Mouse (Mus musculus) G1E (cell line): ENCODE data around the gene Actl7a. TPM values are rescaled to one million over a fixed set of nuclear protein-coding genes. Genes with fewer than 3 reads are reported as not detected.

Experiments
- ATAC-seq: 2 replicates; pipeline ENCODE4 v1.8.0; 2016; ENCODE audit warnings: mild to moderate bottlenecking; ENCODE audit not compliant: insufficient number of reproducible peaks, poor library complexity, low FRiP score, severe bottlenecking; ENCODE audit errors: extremely low read depth
- DNase-seq: peaks from one replicate; pipeline ENCODE4 v3.0.0; 2012; ENCODE audit warnings: low spot score
- H3K27me3 ChIP-seq: 2 replicates; pipeline ENCODE4 v1.6.1; 2012; ENCODE audit warnings: mild to moderate bottlenecking, low read length, inconsistent platforms; ENCODE audit not compliant: insufficient read depth
- H3K36me3 ChIP-seq: replicated peaks from 2 replicates; pipeline ENCODE3; 2012; ENCODE audit warnings: mild to moderate bottlenecking, inconsistent platforms
- H3K4me1 ChIP-seq: 2 replicates; pipeline ENCODE4 v1.6.1; 2012; ENCODE audit warnings: low read depth, low read length, inconsistent platforms, mixed read lengths; ENCODE audit not compliant: insufficient read depth
- H3K4me3 ChIP-seq: 2 replicates; pipeline ENCODE4 v1.5.1; 2012; ENCODE audit warnings: low read depth, mild to moderate bottlenecking, inconsistent platforms, low read length, moderate library complexity, mixed read lengths
- H3K9me3 ChIP-seq: replicated peaks from 2 replicates; pipeline ENCODE4 v1.6.1; 2012; ENCODE audit warnings: inconsistent platforms
- CTCF ChIP-seq: IDR thresholded peaks from 2 replicates; pipeline ENCODE4 v1.5.1; 2012; ENCODE audit warnings: low read depth, low read length, inconsistent platforms, mixed read lengths
- GATA1 ChIP-seq: IDR thresholded peaks from 2 replicates; pipeline ENCODE4 v1.6.1; 2012; ENCODE audit warnings: borderline replicate concordance, low read length, inconsistent platforms, mixed read lengths
- GATA2 ChIP-seq: IDR thresholded peaks from 2 replicates; pipeline ENCODE4 v1.6.1; 2012; ENCODE audit warnings: low read depth, low read length, inconsistent platforms, borderline replicate concordance
- POLR2AphosphoS5 ChIP-seq: IDR thresholded peaks from 2 replicates; pipeline ENCODE4 v1.6.1; 2012; ENCODE audit warnings: low read depth, low read length, inconsistent platforms; ENCODE audit not compliant: insufficient replicate concordance
- TAL1 ChIP-seq: conservative IDR thresholded peaks from 2 replicates; pipeline ENCODE4 v1.6.1; 2012; ENCODE audit warnings: low read depth, low read length, inconsistent platforms, mixed read lengths
- polyA plus RNA-seq: library from polyadenylated mRNA; stranded (reverse); fragments of >175 nt; gene quantifications from 2 replicates; pipeline ENCODE4 v1.2.3, GENCODE M21; 2012
- total RNA-seq, 2 experiments: library from RNA; stranded (forward) in 1 of 2; stranded (reverse) in 1 of 2; fragments of 200-1000 nt in 1 of 2; fragments of >200 nt in 1 of 2; fragmentation: Nextera tagmentation in 1 of 2; gene quantifications; 2 replicates each; pipeline ENCODE4 v1.2.3; 2014 to 2017

Actl7a gene
- total and polyA plus RNA-seq, 3 experiments, result 0.11 TPM; not detected in 2

DNA sequence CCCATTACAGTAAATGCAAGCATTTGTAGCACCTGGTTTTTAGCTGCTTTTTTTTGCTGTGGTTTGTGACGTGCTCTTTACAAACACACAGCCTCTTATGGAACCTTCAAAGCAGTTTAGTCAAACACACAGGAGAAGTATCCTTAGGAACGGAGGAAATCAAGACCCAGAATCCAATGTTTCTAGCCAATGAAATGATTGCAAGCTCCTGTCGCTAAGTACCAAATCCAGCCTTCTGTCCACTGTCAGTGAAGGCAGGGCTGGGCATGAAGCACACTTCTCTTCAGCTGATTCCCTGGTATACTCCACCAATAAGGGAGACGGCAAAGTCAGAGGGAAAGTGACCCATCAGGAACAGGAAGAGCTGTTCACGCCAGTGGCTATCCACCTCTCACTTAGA is 12.8 kb downstream of the Actl7a start:
- ATAC-seq, result no peak

GRCm38 (mm10) chr4:56756966-56757600 is 13.9 kb downstream of the Actl7a start:
- Histone ChIP-seq H3K36me3 (peaks cover 88% of the 10 kb centered on the region), H3K4me3 (no peak overlapping the region), H3K4me1 (no peaks in the 10 kb centered on the region), H3K27me3 (no peaks in the 10 kb centered on the region), H3K9me3 (no peaks in the 10 kb centered on the region)
- TF ChIP-seq GATA2 (no peak), CTCF (no peak), POLR2AphosphoS5 (no peak)
- ATAC-seq (no peak), DNase-seq (no peak)

More for the DNA sequence above, 12.8 kb downstream of the Actl7a start:
- TF ChIP-seq GATA1 (no peak), TAL1 (no peak), CTCF (no peak), POLR2AphosphoS5 (no peak), GATA2 (no peak)
- no peaks in the 10 kb centered on the region for H3K4me1 ChIP-seq
- H3K36me3 ChIP-seq, result peaks cover 90% of the 10 kb centered on the region
- no peak for DNase-seq
- H3K4me3 ChIP-seq, result no peak overlapping the region
- H3K9me3 ChIP-seq, result no peaks in the 10 kb centered on the region
- no peaks in the 10 kb centered on the region for H3K27me3 ChIP-seq

DNA sequence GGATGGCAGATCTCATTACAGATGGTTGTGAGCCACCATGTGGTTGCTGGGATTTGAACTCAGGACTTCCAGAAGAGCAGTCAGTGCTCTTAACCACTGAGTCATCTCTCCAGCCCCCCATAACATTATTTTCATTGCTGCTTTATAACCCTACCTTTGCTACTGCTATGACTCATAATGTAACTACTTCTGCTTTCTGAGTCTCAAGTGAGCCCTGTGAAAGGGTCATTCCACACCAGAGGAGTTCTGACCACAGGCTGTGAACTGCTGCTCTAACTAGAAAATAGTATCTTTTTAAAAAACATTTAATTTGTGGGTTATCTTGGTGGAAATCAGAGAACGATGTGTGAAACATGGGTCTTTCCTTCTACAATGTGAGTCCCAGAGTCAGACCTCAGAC is 14.5 kb downstream of the Actl7a start:
- Histone ChIP-seq H3K9me3 (no peaks in the 10 kb centered on the region), H3K36me3 (peaks cover 93% of the 10 kb centered on the region), H3K4me1 (no peaks in the 10 kb centered on the region), H3K27me3 (no peaks in the 10 kb centered on the region), H3K4me3 (no peak overlapping the region)
- DNase-seq (no peak), ATAC-seq (no peak)
- TF ChIP-seq POLR2AphosphoS5 (no peak), CTCF (no peak), GATA1 (no peak), TAL1 (no peak), GATA2 (no peak)

DNA sequence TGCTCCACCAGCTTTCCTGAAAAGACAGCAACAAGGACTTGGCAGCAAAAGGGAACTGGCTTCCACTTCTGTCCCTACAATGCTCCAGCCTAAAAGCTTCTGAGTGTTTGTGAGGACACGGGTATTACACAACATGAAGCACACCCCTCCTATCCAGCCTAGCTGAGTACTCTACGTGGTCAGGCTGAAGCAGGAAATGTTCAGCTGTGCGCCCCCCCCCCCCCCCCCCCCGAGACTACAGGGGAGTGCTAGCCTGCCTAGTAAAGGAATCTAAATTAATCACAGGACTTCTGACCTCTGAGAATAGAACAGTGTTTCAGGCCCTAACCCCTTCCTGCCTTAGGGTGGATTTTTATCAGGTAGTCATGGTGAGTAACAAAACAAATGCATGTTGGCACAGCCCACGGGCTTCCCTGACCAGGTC is 24.7 kb downstream of the Actl7a start:
- peaks cover 94% of the 10 kb centered on the region for H3K36me3 ChIP-seq
- ATAC-seq, result no peak
- no peak for DNase-seq

DNA sequence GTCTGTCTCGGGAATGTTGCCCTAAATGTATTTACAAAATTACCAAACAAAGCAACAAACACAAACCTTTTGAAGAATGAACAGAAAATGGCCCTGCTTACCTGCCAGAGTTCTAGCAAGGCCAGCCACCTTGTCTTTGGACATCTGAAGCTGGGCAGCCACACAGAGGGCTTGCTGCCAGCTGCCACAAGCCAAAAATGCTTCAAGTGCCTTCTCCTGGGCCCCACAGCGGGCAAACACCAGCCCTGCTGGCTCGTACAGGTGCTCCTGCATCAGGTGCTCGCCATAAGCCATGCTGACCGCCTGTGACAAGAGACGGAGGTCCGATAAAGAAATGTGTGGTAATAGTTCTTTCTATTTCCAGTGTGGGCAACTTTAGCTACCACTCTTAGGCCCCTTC is 25.7 kb downstream of the Actl7a start:
- no peaks in the 10 kb centered on the region for H3K9me3 ChIP-seq
- no peak overlapping the region for H3K4me3 ChIP-seq
- no peaks in the 10 kb centered on the region; the same call in 1 of the 2 replicates for H3K4me1 ChIP-seq
- H3K27me3 ChIP-seq, result no peaks in the 10 kb centered on the region
- peaks cover 95% of the 10 kb centered on the region for H3K36me3 ChIP-seq
- ATAC-seq (no peak), DNase-seq (no peak)
- TF ChIP-seq CTCF (no peak), POLR2AphosphoS5 (no peak), GATA2 (no peak), TAL1 (no peak), GATA1 (no peak)

More for the DNA sequence above, 24.7 kb downstream of the Actl7a start:
- Histone ChIP-seq H3K9me3 (no peaks in the 10 kb centered on the region), H3K27me3 (no peaks in the 10 kb centered on the region), H3K4me1 (no peaks in the 10 kb centered on the region; the same call in 1 of the 2 replicates), H3K4me3 (no peak overlapping the region)
- TF ChIP-seq TAL1 (no peak), POLR2AphosphoS5 (no peak), GATA2 (no peak), CTCF (no peak), GATA1 (no peak)

DNA sequence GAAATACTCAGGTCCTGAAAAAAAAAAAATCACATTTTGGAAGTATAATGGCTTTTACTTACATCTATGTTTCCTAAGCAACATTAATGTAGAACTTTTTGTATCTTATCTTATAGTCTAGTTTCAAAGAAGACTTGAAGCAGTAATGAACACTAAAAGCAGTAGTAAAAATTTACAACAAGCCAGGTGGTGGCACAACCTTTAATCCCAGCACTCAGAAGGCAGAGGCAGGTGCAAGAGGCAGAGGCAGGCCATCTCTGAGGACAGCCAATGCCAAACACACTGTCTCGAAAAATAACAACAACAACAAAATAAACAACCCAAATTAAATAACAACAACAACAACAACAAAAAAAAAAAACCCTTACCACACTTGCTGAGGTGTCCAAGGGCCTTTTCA is 27.9 kb downstream of the Actl7a start:
- Histone ChIP-seq H3K27me3 (no peaks in the 10 kb centered on the region), H3K4me3 (no peak overlapping the region), H3K9me3 (no peaks in the 10 kb centered on the region), H3K36me3 (peaks cover 95% of the 10 kb centered on the region), H3K4me1 (no peaks in the 10 kb centered on the region; the same call in 1 of the 2 replicates)
- DNase-seq (no peak), ATAC-seq (no peak)
- TF ChIP-seq TAL1, result no peak
- TF ChIP-seq POLR2AphosphoS5, result no peak
- TF ChIP-seq GATA1, result no peak
- no peak for TF ChIP-seq GATA2

- Histone ChIP-seq H3K36me3 (peaks cover 93% of the 10 kb centered on the region), H3K4me3 (no peak overlapping the region), H3K27me3 (no peaks in the 10 kb centered on the region), H3K4me1 (no peaks in the 10 kb centered on the region), H3K9me3 (no peaks in the 10 kb centered on the region)
- peak; percentile 45 for ATAC-seq
- TF ChIP-seq CTCF, result no peak
- no peak for TF ChIP-seq GATA1
- no peak for TF ChIP-seq TAL1
- no peak for TF ChIP-seq POLR2AphosphoS5
- TF ChIP-seq GATA2, result no peak
- no peak for DNase-seq
These were observed 48.2 kb downstream of the Actl7a start for GRCm38 (mm10) chr4:56791373-56791772.

Other genes with a start within 250 kb of the Actl7a start
- gene Gm26657, start 3.3 kb upstream of the Actl7a start, total RNA-seq (2014; fragmentation: Nextera tagmentation), result not detected in 2 replicates
- gene Gm26657, start 3.3 kb upstream of the Actl7a start, total RNA-seq (2017), result not detected in 2 replicates
- gene Gm26657, start 3.3 kb upstream of the Actl7a start, polyA plus RNA-seq, result not detected in 2 replicates
- not detected in 2 replicates for gene Actl7b, start 2.0 kb upstream of the Actl7a start, total RNA-seq (2014; fragmentation: Nextera tagmentation)
- gene Actl7b, start 2.0 kb upstream of the Actl7a start, total RNA-seq (2017), result not detected in 2 replicates
- gene Actl7b, start 2.0 kb upstream of the Actl7a start, polyA plus RNA-seq, result 0.03 TPM in 1 of 2 replicates, not detected in the other
- gene Elp1, start 58.9 kb downstream of the Actl7a start, total RNA-seq (2014; fragmentation: Nextera tagmentation), result 35.1 and 52.5 TPM in 2 replicates
- 43.5 and 44.4 TPM in 2 replicates for gene Elp1, start 58.9 kb downstream of the Actl7a start, total RNA-seq (2017)
- gene Elp1, start 58.9 kb downstream of the Actl7a start, polyA plus RNA-seq, result 3.8 and 4.0 TPM in 2 replicates
- 50.6 and 64.6 TPM in 2 replicates for gene Fam206a, start 58.9 kb downstream of the Actl7a start, total RNA-seq (2014; fragmentation: Nextera tagmentation)
- gene Fam206a, start 58.9 kb downstream of the Actl7a start, total RNA-seq (2017), result 7.7 and 8.1 TPM in 2 replicates
- 7.7 TPM in 2 replicates for gene Fam206a, start 58.9 kb downstream of the Actl7a start, polyA plus RNA-seq
- 3.7 and 8.8 TPM in 2 replicates for gene Ctnnal1, start 121.8 kb downstream of the Actl7a start, total RNA-seq (2014; fragmentation: Nextera tagmentation)
- 15.8 and 16.6 TPM in 2 replicates for gene Ctnnal1, start 121.8 kb downstream of the Actl7a start, total RNA-seq (2017)
- 6.2 and 9.2 TPM in 2 replicates for gene Ctnnal1, start 121.8 kb downstream of the Actl7a start, polyA plus RNA-seq
- gene Tmem245, start 204.0 kb downstream of the Actl7a start, total RNA-seq (2014; fragmentation: Nextera tagmentation), result 28.8 and 34.8 TPM in 2 replicates
- gene Tmem245, start 204.0 kb downstream of the Actl7a start, total RNA-seq (2017), result 9.1 and 10.2 TPM in 2 replicates
- gene Tmem245, start 204.0 kb downstream of the Actl7a start, polyA plus RNA-seq, result 0.52 and 0.90 TPM in 2 replicates
- not detected in 2 replicates for gene Frrs1l, start 247.0 kb downstream of the Actl7a start, total RNA-seq (2014; fragmentation: Nextera tagmentation)
- 0.05 and 0.06 TPM in 2 replicates for gene Frrs1l, start 247.0 kb downstream of the Actl7a start, total RNA-seq (2017)
- not detected in 2 replicates for gene Frrs1l, start 247.0 kb downstream of the Actl7a start, polyA plus RNA-seq